Mouse (Mus musculus): Measurements from ENCODE around the gene Olfr1395. TPM values are rescaled to one million over a fixed set of nuclear protein-coding genes. Genes with fewer than 3 reads are reported as not detected.
A peak's percentile ranks its signal among the peaks of the same experiment; 100 is the strongest.
"Not testable (repeated sequence)": the region's sequence is repeated elsewhere in the genome, so short reads cannot be mapped to it uniquely, and the experiment has no call there.

Olfr1395 gene
- polyA plus RNA-seq, 1 experiment from 2014 or later, result not detected

GRCm38 (mm10) chr11:49183172-49183571 lies 41.1 kb downstream of the Olfr1395 start:
- Histone ChIP-seq H3K27me3 (no peaks in the 10 kb centered on the region), H3K4me3 (no peak overlapping the region), H3K9me3 (replicated peaks) (no peaks in the 10 kb centered on the region), H3K27ac (no peak overlapping the region), H3K36me3 (ENCODE audit: poor library complexity, severe bottlenecking) (no peaks in the 10 kb centered on the region), H3K9ac (no peak overlapping the region), H3K4me2 (no peak overlapping the region), H3K4me1 (no peaks in the 10 kb centered on the region)
- WGBS, result 62% methylated on average over 1 of the region's 1 CpGs
- ATAC-seq, result no peak

- H3K36me3 ChIP-seq (ENCODE audit: poor library complexity, severe bottlenecking), result no peaks in the 10 kb centered on the region
- H3K9me3 ChIP-seq (replicated peaks), result no peaks in the 10 kb centered on the region
- no peaks in the 10 kb centered on the region for H3K4me1 ChIP-seq
- H3K4me2 ChIP-seq, result no peak overlapping the region
- no peak for ATAC-seq
- H3K4me3 ChIP-seq, result no peak overlapping the region
- H3K27me3 ChIP-seq, result no peaks in the 10 kb centered on the region
- H3K9ac ChIP-seq, result no peak overlapping the region
- 79% methylated on average over 6 of the region's 6 CpGs for WGBS
- H3K27ac ChIP-seq, result no peak overlapping the region
These were observed 44.4 kb downstream of the Olfr1395 start for GRCm38 (mm10) chr11:49186452-49186851.

GRCm38 (mm10) chr11:49186955-49187488 lies 44.9 kb downstream of the Olfr1395 start, which contains the start of gene Btnl9:
TSS of gene Btnl9 (minus strand) at chr11:49187159.
- ATAC-seq, result no peak
- 74% methylated on average over 8 of the region's 8 CpGs for WGBS
- Histone ChIP-seq H3K27me3 (no peaks in the 10 kb centered on the region), H3K9me3 (replicated peaks) (no peaks in the 10 kb centered on the region), H3K9ac (no peak within 1 kb of the TSS), H3K4me3 (no peak within 1 kb of the TSS), H3K27ac (no peak within 1 kb of the TSS), H3K4me2 (no peak within 1 kb of the TSS), H3K4me1 (no peaks in the 10 kb centered on the region), H3K36me3 (ENCODE audit: poor library complexity, severe bottlenecking) (no peaks in the 10 kb centered on the region)

GRCm38 (mm10) chr11:49187701-49188100 lies 45.6 kb downstream of the Olfr1395 start:
- no peaks in the 10 kb centered on the region for H3K27me3 ChIP-seq
- 81% methylated on average over 10 of the region's 10 CpGs for WGBS
- no peak overlapping the region for H3K4me2 ChIP-seq
- H3K9me3 ChIP-seq (replicated peaks), result no peaks in the 10 kb centered on the region
- no peak overlapping the region for H3K4me3 ChIP-seq
- no peak overlapping the region for H3K27ac ChIP-seq
- ATAC-seq, result no peak
- H3K36me3 ChIP-seq (ENCODE audit: poor library complexity, severe bottlenecking), result no peaks in the 10 kb centered on the region
- H3K9ac ChIP-seq, result no peak overlapping the region
- H3K4me1 ChIP-seq, result no peaks in the 10 kb centered on the region

- Histone ChIP-seq H3K4me1 (no peaks in the 10 kb centered on the region), H3K9me3 (replicated peaks) (no peaks in the 10 kb centered on the region), H3K36me3 (ENCODE audit: poor library complexity, severe bottlenecking) (no peaks in the 10 kb centered on the region), H3K4me3 (no peak overlapping the region), H3K9ac (no peak overlapping the region), H3K27me3 (no peaks in the 10 kb centered on the region), H3K4me2 (no peak overlapping the region), H3K27ac (no peak overlapping the region)
- ATAC-seq, result peak; percentile 24; the same call in 1 of the 2 replicates
- WGBS, result 5% methylated on average over 7 of the region's 7 CpGs
These were observed 47.7 kb downstream of the Olfr1395 start for GRCm38 (mm10) chr11:49189737-49190136.

- ATAC-seq, result no peak
- WGBS, result 61% methylated on average over 2 of the region's 2 CpGs
- no peak overlapping the region for H3K9ac ChIP-seq
These were observed 49.0 kb downstream of the Olfr1395 start for GRCm38 (mm10) chr11:49191083-49191482.

GRCm38 (mm10) chr11:49194771-49195170 lies 52.7 kb downstream of the Olfr1395 start:
- 91% methylated on average over 9 of the region's 9 CpGs for WGBS
- H3K36me3 ChIP-seq (ENCODE audit: poor library complexity, severe bottlenecking); H3K9me3 ChIP-seq (replicated peaks): not testable (repeated sequence)

More at GRCm38 (mm10) chr11:49191083-49191482, 49.0 kb downstream of the Olfr1395 start:
- H3K36me3 ChIP-seq (ENCODE audit: poor library complexity, severe bottlenecking), result no peaks in the 10 kb centered on the region
- no peak overlapping the region for H3K4me2 ChIP-seq
- no peak overlapping the region for H3K27ac ChIP-seq
- no peaks in the 10 kb centered on the region for H3K27me3 ChIP-seq
- no peaks in the 10 kb centered on the region for H3K9me3 ChIP-seq (replicated peaks)
- no peaks in the 10 kb centered on the region for H3K4me1 ChIP-seq
- H3K4me3 ChIP-seq, result no peak overlapping the region

GRCm38 (mm10) chr11:49195819-49196322 lies 53.8 kb downstream of the Olfr1395 start:
- Histone ChIP-seq H3K27ac (no peak overlapping the region), H3K36me3 (ENCODE audit: poor library complexity, severe bottlenecking) (no peaks in the 10 kb centered on the region), H3K27me3 (no peaks in the 10 kb centered on the region), H3K9me3 (replicated peaks) (no peaks in the 10 kb centered on the region), H3K9ac (no peak overlapping the region), H3K4me1 (no peaks in the 10 kb centered on the region), H3K4me3 (no peak overlapping the region), H3K4me2 (no peak overlapping the region)
- no peak for ATAC-seq
- 93% methylated on average over 7 of the region's 7 CpGs for WGBS

More at GRCm38 (mm10) chr11:49194771-49195170, 52.7 kb downstream of the Olfr1395 start:
- H3K4me1 ChIP-seq, H3K4me3 ChIP-seq, H3K27me3 ChIP-seq, H3K9ac ChIP-seq, H3K27ac ChIP-seq, ATAC-seq, H3K4me2 ChIP-seq: not testable (repeated sequence)

Other genes starting within 250 kb of the Olfr1395 start
- 0.08 TPM in 1 of 2 replicates, not detected in the other for gene Gm5431, start 240.1 kb upstream of the Olfr1395 start, polyA plus RNA-seq (2015; fragmentation: Nextera tagmentation; extraction: Ambion mirVana)
- 1.5 and 2.2 TPM in 2 replicates for gene Psme2b, start 196.1 kb upstream of the Olfr1395 start, polyA plus RNA-seq (2015; fragmentation: Nextera tagmentation; extraction: Ambion mirVana)
- not detected in 2 replicates for gene Olfr56, start 163.4 kb upstream of the Olfr1395 start, polyA plus RNA-seq (2015; fragmentation: Nextera tagmentation; extraction: Ambion mirVana)
- 0.15 and 0.24 TPM in 2 replicates for gene 9930111J21Rik1, start 162.9 kb upstream of the Olfr1395 start, polyA plus RNA-seq (2015; fragmentation: Nextera tagmentation; extraction: Ambion mirVana)
- gene Gm12185, start 150.0 kb upstream of the Olfr1395 start, polyA plus RNA-seq (2015; fragmentation: Nextera tagmentation; extraction: Ambion mirVana), result not detected in 2 replicates
- gene Tgtp1, start 148.1 kb upstream of the Olfr1395 start, polyA plus RNA-seq (2015; fragmentation: Nextera tagmentation; extraction: Ambion mirVana), result not detected in 2 replicates
- 0.13 and 0.21 TPM in 2 replicates for gene 9930111J21Rik2, start 91.0 kb upstream of the Olfr1395 start, polyA plus RNA-seq (2015; fragmentation: Nextera tagmentation; extraction: Ambion mirVana)
- gene Tgtp2, start 78.1 kb upstream of the Olfr1395 start, polyA plus RNA-seq (2015; fragmentation: Nextera tagmentation; extraction: Ambion mirVana), result not detected in 2 replicates
- gene Ifi47, start 65.7 kb upstream of the Olfr1395 start, polyA plus RNA-seq (2015; fragmentation: Nextera tagmentation; extraction: Ambion mirVana), result 0.27 and 0.47 TPM in 2 replicates
- gene Olfr1396, start 27.4 kb upstream of the Olfr1395 start, polyA plus RNA-seq (2015; fragmentation: Nextera tagmentation; extraction: Ambion mirVana), result not detected in 2 replicates
- gene Olfr1394, start 12.1 kb downstream of the Olfr1395 start, polyA plus RNA-seq (2015; fragmentation: Nextera tagmentation; extraction: Ambion mirVana), result not detected in 2 replicates
- gene Btnl9, start 44.9 kb downstream of the Olfr1395 start, polyA plus RNA-seq (2015; fragmentation: Nextera tagmentation; extraction: Ambion mirVana), result 0.03 and 0.26 TPM in 2 replicates
- gene Zfp62, start 61.0 kb downstream of the Olfr1395 start, polyA plus RNA-seq (2015; fragmentation: Nextera tagmentation; extraction: Ambion mirVana), result 58.5 and 58.6 TPM in 2 replicates
- 25.5 and 30.6 TPM in 2 replicates for gene Mgat1, start 101.9 kb downstream of the Olfr1395 start, polyA plus RNA-seq (2015; fragmentation: Nextera tagmentation; extraction: Ambion mirVana)
- 0.08 and 0.13 TPM in 2 replicates for gene Olfr1393, start 136.0 kb downstream of the Olfr1395 start, polyA plus RNA-seq (2015; fragmentation: Nextera tagmentation; extraction: Ambion mirVana)
- not detected in 2 replicates for gene Olfr1392, start 143.0 kb downstream of the Olfr1395 start, polyA plus RNA-seq (2015; fragmentation: Nextera tagmentation; extraction: Ambion mirVana)
- not detected in 2 replicates for gene Olfr10, start 162.5 kb downstream of the Olfr1395 start, polyA plus RNA-seq (2015; fragmentation: Nextera tagmentation; extraction: Ambion mirVana)
- not detected in 2 replicates for gene Olfr1391, start 180.5 kb downstream of the Olfr1395 start, polyA plus RNA-seq (2015; fragmentation: Nextera tagmentation; extraction: Ambion mirVana)
- gene Olfr1390, start 192.9 kb downstream of the Olfr1395 start, polyA plus RNA-seq (2015; fragmentation: Nextera tagmentation; extraction: Ambion mirVana), result not detected in 2 replicates

Measured in forebrain, embryonic 13.5 days (tissue).